Mouse (Mus musculus) heart, embryonic 10.5 days (tissue): ENCODE data around the gene Kbtbd4. TPM values are rescaled to one million over a fixed set of nuclear protein-coding genes. Genes with fewer than 3 reads are reported as not detected.

ENCODE experiments used
- DNase-seq: peaks from one replicate; pipeline ENCODE4 v3.0.0-alpha.2; 2017; ENCODE audit warnings: low spot score
- H3K27ac ChIP-seq: fragments of 300-500 bp; sonication (generic); 2 replicates; pipeline ENCODE4 v1.5.1; 2016; ENCODE audit warnings: mild to moderate bottlenecking
- H3K27me3 ChIP-seq: fragments of 300-500 bp; sonication (generic); 2 replicates; pipeline ENCODE4 v1.6.1; 2016; ENCODE audit warnings: mild to moderate bottlenecking; ENCODE audit not compliant: poor library complexity, insufficient read depth, severe bottlenecking
- H3K36me3 ChIP-seq: fragments of 300-500 bp; sonication (generic); 2 replicates; pipeline ENCODE4 v1.6.1; 2016; ENCODE audit warnings: mild to moderate bottlenecking, moderate library complexity
- H3K4me1 ChIP-seq: fragments of 300-500 bp; sonication (generic); 2 replicates; pipeline ENCODE4 v1.6.1; 2016; ENCODE audit warnings: mild to moderate bottlenecking
- H3K4me3 ChIP-seq: fragments of 300-500 bp; sonication (generic); 2 replicates; pipeline ENCODE4 v1.5.1; 2016; ENCODE audit warnings: mild to moderate bottlenecking, moderate library complexity
- H3K9me3 ChIP-seq: fragments of 300-500 bp; sonication (generic); 2 replicates; pipeline ENCODE4 v1.6.1; 2016; ENCODE audit warnings: mild to moderate bottlenecking, moderate library complexity
- WGBS: fragments of 180-500 bp; shearing (Covaris S2); methylation state at CpG from one replicate; pipeline ENCODE4 v1.1.7; 2016; 5-methylcytosine and 5-hydroxymethylcytosine counted together
- polyA plus RNA-seq: library from polyadenylated mRNA; unstranded; fragments of >200 nt; fragmentation: Nextera tagmentation; extraction: Ambion mirVana; gene quantifications from 2 replicates; pipeline ENCODE4 v1.2.1, GENCODE M21; 2016

The Kbtbd4 gene
- polyA plus RNA-seq, 1 experiment from 2014 or later, result 42.2 TPM

DNA sequence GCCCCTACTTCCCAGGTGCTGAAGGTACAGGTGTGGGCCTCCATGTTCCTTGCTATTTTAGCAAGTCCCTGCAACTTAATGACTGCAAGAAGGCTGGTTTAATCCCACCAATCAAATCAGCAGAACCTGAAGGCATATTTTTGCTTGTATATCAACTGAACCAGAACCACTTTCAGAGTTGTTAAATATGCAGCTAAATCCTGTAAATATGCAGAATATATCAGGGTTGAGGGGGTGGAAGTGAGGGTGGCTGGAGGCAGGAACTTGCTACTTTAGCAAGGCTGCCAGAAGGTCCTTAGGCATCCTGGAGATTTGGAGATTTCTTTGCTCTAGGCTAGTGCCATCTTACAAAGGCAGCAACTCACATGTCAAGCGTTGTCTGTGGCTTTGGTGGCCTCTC, 11.0 kb downstream of the Kbtbd4 start:
- Histone ChIP-seq H3K4me1 (peaks cover 33% of the 10 kb centered on the region), H3K27me3 (no peaks in the 10 kb centered on the region), H3K27ac (no peak overlapping the region), H3K9me3 (no peaks in the 10 kb centered on the region), H3K4me3 (0 out of 2 replicates have a peak overlapping the region, but pooled peaks have one; percentile 88), H3K36me3 (peaks cover 42% of the 10 kb centered on the region)
- WGBS, result 91% methylated on average over 1 of the region's 1 CpGs
- DNase-seq, result no peak

DNA sequence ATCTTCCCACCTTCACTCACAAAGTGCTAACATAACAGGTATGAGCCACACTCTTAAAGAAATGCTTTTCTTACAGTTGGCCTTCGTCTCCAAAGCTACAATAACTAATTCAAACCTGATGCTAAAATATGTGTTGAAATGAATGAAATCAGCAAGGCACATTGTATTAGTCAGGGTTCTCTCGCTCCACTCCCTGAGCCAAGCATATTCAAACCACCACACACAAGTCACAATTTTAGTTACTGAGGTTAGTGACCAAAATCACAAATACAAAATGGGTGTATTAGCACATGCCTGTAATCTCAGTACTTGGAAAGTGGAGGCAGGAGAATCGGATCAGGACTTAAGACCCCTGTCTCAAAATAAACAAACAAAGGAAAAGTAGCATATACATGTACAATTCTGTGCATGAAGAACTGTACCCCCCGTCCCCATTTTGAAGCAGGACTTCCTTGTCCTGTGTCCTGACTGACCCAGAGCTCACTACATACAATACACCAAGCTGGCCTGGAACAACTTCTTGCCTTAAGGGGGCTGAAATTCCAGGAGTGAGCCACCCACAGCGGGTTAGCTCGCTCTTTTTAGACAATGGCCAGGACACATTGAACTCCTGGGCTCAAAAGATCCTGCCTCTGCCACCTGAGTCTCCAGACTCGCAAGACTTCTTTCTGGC, 12.2 kb downstream of the Kbtbd4 start:
- Histone ChIP-seq H3K27me3 (no peaks in the 10 kb centered on the region), H3K4me1 (peaks cover 33% of the 10 kb centered on the region), H3K36me3 (peaks cover 30% of the 10 kb centered on the region), H3K27ac (peak overlapping the region; percentile 100), H3K9me3 (no peaks in the 10 kb centered on the region), H3K4me3 (peak overlapping the region; percentile 88)
- DNase-seq, result no peak
- WGBS, result 32% methylated on average over 7 of the region's 7 CpGs

DNA sequence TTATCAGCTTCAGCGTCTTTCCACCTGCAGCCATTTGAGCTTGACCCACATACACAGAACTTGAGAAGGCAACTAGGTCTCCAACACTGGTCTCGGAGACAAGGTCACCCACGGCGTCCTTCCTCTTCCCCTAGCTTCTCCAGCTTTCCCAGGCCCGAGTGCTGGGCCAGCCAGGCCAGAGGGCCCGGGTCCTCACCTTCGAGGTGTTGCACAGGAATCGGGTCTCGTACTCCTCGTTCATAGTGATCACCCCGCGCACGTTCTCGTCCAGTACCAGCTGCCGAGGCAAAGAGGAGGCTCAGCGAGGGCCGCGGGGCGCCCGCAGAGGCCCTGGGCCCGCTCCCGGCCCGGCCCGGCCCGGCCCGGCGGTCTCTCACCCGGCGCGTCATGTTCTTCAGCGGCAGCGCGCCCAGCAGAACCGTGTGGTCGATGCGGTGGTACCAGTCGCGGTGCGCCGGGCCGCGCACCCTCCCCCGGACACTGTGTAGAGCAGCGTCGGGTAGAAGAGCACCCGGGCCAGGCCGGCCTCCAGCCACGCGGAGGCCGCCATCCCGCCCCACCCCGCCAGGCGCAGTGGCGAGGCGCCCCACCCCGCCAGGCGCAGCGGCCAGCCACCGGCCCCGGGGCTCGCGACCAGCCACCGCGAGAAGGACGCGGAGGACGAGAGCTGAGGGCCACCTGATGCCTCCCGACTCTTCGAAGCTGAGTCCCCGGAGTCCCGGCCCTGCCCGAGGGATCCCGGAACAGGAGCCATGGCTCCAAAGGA, 12.9 kb downstream of the Kbtbd4 start:
- Histone ChIP-seq H3K27me3 (no peaks in the 10 kb centered on the region), H3K4me1 (peaks cover 33% of the 10 kb centered on the region)
- WGBS, result under 1% methylated on average over 71 of the region's 73 CpGs

DNA sequence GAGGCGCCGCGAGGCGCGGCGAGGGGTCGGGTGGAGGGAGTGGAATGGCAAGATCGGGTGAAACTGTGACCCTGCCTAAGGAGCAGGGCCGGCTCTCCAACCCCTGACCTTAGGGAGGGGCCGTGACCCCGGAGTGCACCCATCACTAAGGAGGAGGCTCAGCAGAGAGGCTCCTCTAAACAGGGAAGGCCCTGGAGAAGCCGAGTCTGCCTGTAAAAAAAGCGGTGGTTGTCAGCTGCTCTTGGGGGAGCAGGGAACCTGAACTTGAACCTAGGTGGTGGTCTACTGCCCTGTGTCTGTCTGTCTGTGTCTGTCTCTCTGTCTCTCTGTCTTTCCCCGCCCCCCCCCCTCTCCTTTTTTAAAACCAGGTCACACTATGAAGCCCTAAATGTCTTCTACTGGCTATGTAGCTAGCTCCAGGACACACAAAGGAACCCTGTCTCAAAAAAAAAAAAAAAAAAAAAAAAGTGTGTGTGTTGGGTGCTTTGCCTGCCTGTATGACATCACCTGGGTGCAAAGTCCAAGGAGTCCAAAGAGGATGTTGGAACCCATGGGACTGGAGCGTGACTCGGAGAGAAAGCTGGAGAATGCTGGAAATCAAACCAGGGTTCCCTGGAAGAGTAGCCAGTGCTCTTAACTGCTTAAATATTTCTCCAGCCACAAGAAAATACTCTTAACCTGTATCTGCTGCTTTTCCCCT, 13.6 kb downstream of the Kbtbd4 start:
- H3K4me3 ChIP-seq, result peak overlapping the region; percentile 88
- no peaks in the 10 kb centered on the region for H3K27me3 ChIP-seq
- H3K4me1 ChIP-seq, result peaks cover 33% of the 10 kb centered on the region
- DNase-seq, result peak; percentile 88
- WGBS, result 10% methylated on average over 16 of the region's 16 CpGs
- H3K27ac ChIP-seq, result peak overlapping the region; percentile 100
- H3K9me3 ChIP-seq, result no peaks in the 10 kb centered on the region
- H3K36me3 ChIP-seq, result peaks cover 18% of the 10 kb centered on the region

More for the DNA sequence above, 12.9 kb downstream of the Kbtbd4 start:
- Histone ChIP-seq H3K27ac (peak overlapping the region; percentile 100), H3K36me3 (peaks cover 26% of the 10 kb centered on the region), H3K9me3 (no peaks in the 10 kb centered on the region), H3K4me3 (peak overlapping the region; percentile 88)
- DNase-seq, result peak; percentile 85

DNA sequence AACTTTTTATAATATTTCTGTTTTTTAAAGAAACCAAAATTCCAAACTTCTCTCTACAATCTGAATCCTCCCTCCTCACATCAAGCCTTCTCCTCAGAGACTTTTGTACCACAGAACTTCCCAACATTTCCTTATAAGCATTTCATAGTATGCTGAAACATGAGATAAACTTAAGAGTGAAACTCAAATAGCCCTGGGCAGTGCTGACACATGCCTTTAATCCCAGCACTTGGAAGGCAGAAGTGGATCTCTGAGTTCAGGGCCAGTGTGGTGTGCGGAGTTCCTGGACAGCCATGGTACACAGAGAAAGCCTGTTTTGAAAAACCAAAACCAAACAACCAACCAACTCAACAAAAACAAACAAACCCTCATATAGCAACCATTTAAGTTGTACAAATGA, 16.6 kb downstream of the Kbtbd4 start:
- H3K4me3 ChIP-seq, result no peak overlapping the region
- peaks cover 19% of the 10 kb centered on the region for H3K4me1 ChIP-seq
- WGBS, result 69% methylated on average over 1 of the region's 1 CpGs
- H3K27me3 ChIP-seq, result no peaks in the 10 kb centered on the region
- H3K36me3 ChIP-seq, result no peaks in the 10 kb centered on the region
- DNase-seq, result no peak
- no peaks in the 10 kb centered on the region for H3K9me3 ChIP-seq
- H3K27ac ChIP-seq, result no peak overlapping the region

DNA sequence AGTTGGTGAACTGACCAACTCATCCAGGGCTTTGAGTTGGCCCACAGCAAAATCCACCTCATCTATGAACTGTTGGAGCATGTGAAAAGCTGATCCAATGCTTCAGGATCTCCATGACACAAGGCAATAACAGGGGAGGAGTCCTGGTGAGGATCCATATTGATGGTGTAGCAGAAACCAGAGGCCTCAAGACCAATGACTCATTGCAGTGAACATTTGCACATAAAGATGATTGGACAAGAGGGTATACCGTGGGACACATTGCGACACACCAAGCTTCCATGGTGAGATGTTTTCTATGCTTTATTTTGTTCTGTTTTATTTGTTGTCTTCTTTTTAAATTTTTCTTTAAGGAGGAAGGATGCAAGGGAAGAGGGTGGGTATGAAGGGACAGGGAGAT, 18.1 kb downstream of the Kbtbd4 start:
- H3K4me1 ChIP-seq, result peaks cover 9% of the 10 kb centered on the region
- no peaks in the 10 kb centered on the region for H3K36me3 ChIP-seq
- no peaks in the 10 kb centered on the region for H3K27me3 ChIP-seq
- no peak overlapping the region for H3K27ac ChIP-seq
- H3K9me3 ChIP-seq, result no peaks in the 10 kb centered on the region
- 96% methylated on average over 2 of the region's 2 CpGs for WGBS
- DNase-seq, result no peak
- H3K4me3 ChIP-seq, result no peak overlapping the region

DNA sequence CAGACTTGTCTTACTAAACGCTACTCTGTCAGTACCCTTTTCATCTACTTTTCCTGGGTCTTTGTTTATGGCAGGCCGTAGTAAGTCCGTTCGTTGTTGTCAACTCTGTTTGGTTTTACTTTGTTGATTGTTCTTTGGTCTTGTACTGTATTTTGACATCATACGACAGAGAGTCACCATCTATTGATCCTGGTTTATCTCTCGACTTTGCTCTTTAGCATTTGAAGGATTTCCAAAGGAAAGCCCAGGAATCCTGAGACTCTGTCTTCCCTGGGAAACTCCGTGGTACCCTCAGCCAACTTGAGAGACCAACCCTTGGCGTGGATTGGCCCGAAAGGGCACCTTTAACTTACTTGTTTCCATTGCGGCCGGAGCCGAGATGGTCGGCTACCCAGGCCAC, 24.0 kb downstream of the Kbtbd4 start:
- 83% methylated on average over 13 of the region's 13 CpGs for WGBS
- Histone ChIP-seq H3K27ac (no peak overlapping the region), H3K4me1 (no peaks in the 10 kb centered on the region), H3K36me3 (no peaks in the 10 kb centered on the region), H3K9me3 (no peaks in the 10 kb centered on the region), H3K27me3 (peaks cover 6% of the 10 kb centered on the region; the same call in 1 of the 2 replicates), H3K4me3 (no peak overlapping the region)
- no peak for DNase-seq

DNA sequence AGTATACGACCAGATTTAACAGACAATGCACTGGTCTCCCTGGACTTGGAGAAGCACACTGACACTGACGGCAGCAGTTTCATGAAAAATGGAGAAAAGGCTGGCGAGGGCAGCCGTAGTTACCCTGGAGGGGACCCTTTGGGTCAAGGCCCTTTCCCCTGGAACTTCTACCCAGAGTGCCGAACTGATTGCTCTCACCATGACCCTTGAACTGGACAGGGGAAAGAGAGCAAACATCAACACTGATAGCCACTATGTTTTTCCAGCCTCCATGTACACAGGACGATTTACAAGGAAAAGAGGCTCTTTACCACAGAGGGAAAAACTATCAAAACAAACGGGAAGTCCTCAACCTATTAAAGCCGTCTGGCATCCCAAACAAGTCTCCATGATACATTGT, 27.3 kb downstream of the Kbtbd4 start:
- Histone ChIP-seq H3K9me3 (no peaks in the 10 kb centered on the region), H3K4me1 (no peaks in the 10 kb centered on the region), H3K36me3 (no peaks in the 10 kb centered on the region), H3K4me3 (no peak overlapping the region), H3K27ac (no peak overlapping the region), H3K27me3 (peaks cover 6% of the 10 kb centered on the region; the same call in 1 of the 2 replicates)
- DNase-seq, result no peak
- 68% methylated on average over 8 of the region's 8 CpGs for WGBS

DNA sequence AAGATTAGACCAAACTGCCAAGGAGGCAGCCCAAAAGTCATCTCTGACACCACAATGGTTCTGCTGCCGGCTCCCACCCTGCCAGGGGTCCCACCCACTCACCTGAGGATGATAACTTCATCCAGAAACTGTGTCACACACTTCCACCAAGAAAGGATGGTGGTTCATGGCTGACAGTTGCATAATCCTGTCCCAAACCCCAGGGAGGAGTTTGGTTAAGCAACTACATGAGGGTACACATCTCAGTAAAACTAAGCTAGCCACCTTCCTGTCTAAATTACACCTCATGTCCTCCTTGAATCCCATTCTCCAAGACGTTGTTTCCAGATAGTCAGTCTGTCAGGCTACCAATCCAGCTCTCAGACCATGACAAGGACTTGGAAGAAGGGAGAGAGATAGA, 27.7 kb downstream of the Kbtbd4 start:
- 66% methylated on average over 2 of the region's 2 CpGs for WGBS
- no peak for DNase-seq
- Histone ChIP-seq H3K36me3 (no peaks in the 10 kb centered on the region), H3K9me3 (no peaks in the 10 kb centered on the region), H3K27ac (no peak overlapping the region), H3K4me1 (no peaks in the 10 kb centered on the region), H3K4me3 (no peak overlapping the region), H3K27me3 (peaks cover 6% of the 10 kb centered on the region; the same call in 1 of the 2 replicates)

DNA sequence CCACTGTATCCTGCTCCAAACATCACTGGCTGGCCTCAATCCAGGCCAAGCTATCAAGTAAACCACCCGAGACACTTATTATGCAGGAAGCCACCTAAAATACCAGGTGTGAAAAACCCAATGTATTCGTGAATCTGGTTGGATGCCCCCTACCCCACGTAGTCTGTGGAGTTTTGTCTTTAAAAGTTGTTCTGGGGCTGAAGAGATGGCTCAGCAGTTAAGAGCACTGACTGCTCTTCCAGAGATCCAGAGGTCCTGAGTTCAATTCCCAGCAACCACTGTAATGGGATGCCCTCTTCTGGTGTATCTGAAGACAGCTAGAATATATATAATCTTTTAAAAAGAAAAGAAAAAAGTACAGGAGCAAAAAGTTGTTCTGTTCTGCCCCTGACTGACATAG, 33.8 kb downstream of the Kbtbd4 start:
- Histone ChIP-seq H3K9me3 (no peaks in the 10 kb centered on the region), H3K36me3 (no peaks in the 10 kb centered on the region), H3K27me3 (no peaks in the 10 kb centered on the region), H3K4me3 (no peak overlapping the region), H3K27ac (no peak overlapping the region), H3K4me1 (peaks cover 24% of the 10 kb centered on the region)
- no peak for DNase-seq
- 66% methylated on average over 3 of the region's 3 CpGs for WGBS

DNA sequence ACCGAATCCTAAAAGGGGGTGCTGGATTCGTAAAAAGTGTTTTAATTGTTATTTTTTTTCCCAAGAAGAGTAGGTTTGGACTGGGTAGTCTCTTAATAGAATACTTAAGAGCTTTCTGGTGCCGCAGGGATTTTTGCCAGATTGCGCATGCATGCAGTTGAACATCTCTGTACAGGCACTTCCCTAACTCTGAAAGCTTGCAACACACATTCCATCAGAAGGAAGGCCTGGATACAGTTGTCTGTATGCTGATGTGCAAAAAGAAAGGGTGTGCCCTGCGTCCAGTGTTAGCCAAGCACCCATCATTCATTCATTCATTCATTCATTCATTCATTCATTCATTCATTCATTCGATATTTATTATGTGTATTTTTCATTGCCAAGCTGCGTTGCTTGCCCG, 35.2 kb downstream of the Kbtbd4 start:
- WGBS, result 52% methylated on average over 8 of the region's 8 CpGs
- H3K27ac ChIP-seq, result peak overlapping the region; percentile 98
- peak overlapping the region; percentile 99 for H3K4me3 ChIP-seq
- H3K36me3 ChIP-seq, result no peaks in the 10 kb centered on the region
- no peaks in the 10 kb centered on the region for H3K9me3 ChIP-seq
- no peak for DNase-seq
- no peaks in the 10 kb centered on the region for H3K27me3 ChIP-seq
- peaks cover 25% of the 10 kb centered on the region for H3K4me1 ChIP-seq

DNA sequence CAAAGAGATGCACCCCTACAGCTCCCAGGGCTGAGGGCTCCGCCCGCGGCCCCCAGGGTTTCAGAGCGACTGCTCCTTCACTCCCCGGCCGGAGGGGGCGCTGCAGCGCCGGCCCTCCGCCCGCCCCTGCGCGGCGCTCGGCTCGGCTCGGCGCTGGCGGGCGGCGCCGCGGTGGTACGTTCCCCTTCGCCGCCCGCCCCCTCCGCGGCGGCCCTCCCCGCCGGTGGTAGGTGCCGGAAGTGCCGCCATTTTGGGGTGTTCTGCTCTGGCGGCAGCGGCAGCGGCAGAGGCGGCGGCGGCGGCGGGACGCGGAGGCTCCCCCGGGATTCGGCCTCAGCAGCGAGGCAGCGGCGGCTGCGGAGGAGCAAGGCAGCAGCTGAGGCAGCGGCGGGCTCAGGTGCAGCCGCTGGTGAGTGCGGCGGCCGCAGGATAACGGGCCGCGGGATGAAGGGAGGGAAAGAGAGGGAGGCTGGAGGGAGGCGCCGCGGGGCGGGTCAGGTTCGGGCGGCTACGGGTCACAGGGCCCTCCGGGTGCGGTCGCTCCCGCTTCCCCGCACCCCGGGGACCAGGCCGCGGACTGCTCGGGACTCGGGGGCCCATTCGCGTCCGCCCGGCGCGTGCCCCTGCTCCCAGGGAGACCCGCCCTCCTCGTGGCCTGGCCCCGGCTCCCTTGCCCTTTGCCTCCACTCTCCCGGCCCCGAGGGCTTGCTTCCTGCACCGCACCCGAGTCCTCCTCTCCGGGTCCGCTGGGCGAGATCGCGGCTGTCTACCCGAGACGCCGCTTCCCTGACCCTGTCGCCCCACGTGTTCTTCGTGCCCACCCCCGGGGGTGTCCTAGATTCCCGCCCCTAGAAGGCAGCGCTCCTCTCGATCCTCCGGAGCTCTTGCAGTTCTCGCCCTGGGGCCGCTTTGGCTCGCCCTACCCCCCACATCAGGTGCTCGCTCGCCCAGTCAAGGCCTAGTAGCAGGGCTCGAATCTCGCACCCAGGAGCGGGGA, 36.0 kb downstream of the Kbtbd4 start, which contains the start of gene Celf1:
TSS of gene Celf1 (plus strand) at position 150 of the 997 bp plus-strand sequence.
- WGBS, result under 1% methylated on average over 112 of the region's 113 CpGs

More for the DNA sequence above, 36.0 kb downstream of the Kbtbd4 start, which contains the start of gene Celf1:
- Histone ChIP-seq H3K36me3 (no peaks in the 10 kb centered on the region), H3K9me3 (no peaks in the 10 kb centered on the region), H3K4me1 (peaks cover 25% of the 10 kb centered on the region), H3K27me3 (no peaks in the 10 kb centered on the region), H3K4me3 (peak within 1 kb of the TSS; percentile 99), H3K27ac (peak within 1 kb of the TSS; percentile 98)
- DNase-seq, result peak; percentile 90
